Mouse (Mus musculus): Measurements from ENCODE around the gene Gm20696.

GRCm38 (mm10) chr6:99336191-99336590, 330.4 kb downstream of the Gm20696 start:
- TF ChIP-seq CTCF (IDR thresholded peaks at IDR 0.05; ENCODE audit: extremely low read depth, insufficient read depth, insufficient read length, insufficient replicate concordance) (no peak), POLR2A (IDR thresholded peaks at IDR 0.05; ENCODE audit: low read depth, low read length) (no peak)
